Mouse (Mus musculus) left cerebral cortex, postnatal 36 days (tissue): ENCODE measurements at regions not wholly inside any gene's neighbourhood (a gene's known extent, or its start where the extent isn't known, plus 50 kb on each side); places are given as distances from the start of the nearest gene placed in this dataset.

Experiments used
- DNase-seq, 2 experiments: peaks; one replicate each; pipeline ENCODE4 v3.0.0; 2021 to 2022; ENCODE audit warnings: low spot score in 2 of 2, mixed read lengths in 1 of 2
- intact Hi-C: fragments of 180-260 bp; cut with DNase I; formaldehyde crosslinking; loops from one replicate; pipeline ENCODE4 v1.15.1; 2025

GRCm38 (mm10) chr16:47354279-47354678 lies 856.0 kb upstream of the Nectin3 start:
- DNase-seq = no peak
- intact Hi-C loops = no loop called here

GRCm38 (mm10) chr16:47394398-47394797 lies 889.1 kb upstream of the Dppa4 start:
- no peak for DNase-seq
- intact Hi-C loops = no loop called here

- DNase-seq = peak in 1 of 2 experiments; percentile 6
These were observed 876.5 kb upstream of the Dppa4 start for GRCm38 (mm10) chr16:47407067-47407466.

GRCm38 (mm10) chr16:47418680-47419252 lies 864.8 kb upstream of the Dppa4 start:
- no peak for DNase-seq
- intact Hi-C loops = no loop called here

More at GRCm38 (mm10) chr16:47407067-47407466, 876.5 kb upstream of the Dppa4 start:
- intact Hi-C loops = no loop called here

GRCm38 (mm10) chr16:47445083-47445482 lies 838.5 kb upstream of the Dppa4 start:
- no peak for DNase-seq
- intact Hi-C loops = no loop called here

- intact Hi-C loops = no loop called here
These were observed 808.0 kb upstream of the Dppa4 start for GRCm38 (mm10) chr16:47475441-47476081.

GRCm38 (mm10) chr16:47482071-47482470 lies 801.5 kb upstream of the Dppa4 start:
- DNase-seq = no peak
- intact Hi-C loops = no loop called here

More at GRCm38 (mm10) chr16:47475441-47476081, 808.0 kb upstream of the Dppa4 start:
- no peak for DNase-seq

- no peak for DNase-seq
- intact Hi-C loops = no loop called here
These were observed 795.0 kb upstream of the Dppa4 start for GRCm38 (mm10) chr16:47488525-47488924.

- intact Hi-C loops = no loop called here
- DNase-seq = no peak
These were observed 757.7 kb upstream of the Dppa4 start for GRCm38 (mm10) chr16:47525857-47526256.

- no peak for DNase-seq
- intact Hi-C loops = no loop called here
These were observed 756.9 kb upstream of the Dppa4 start for GRCm38 (mm10) chr16:47526613-47527012.

GRCm38 (mm10) chr16:47536524-47536923 lies 747.0 kb upstream of the Dppa4 start:
- intact Hi-C loops = no loop called here
- DNase-seq = no peak

- no peak for DNase-seq
These were observed 732.4 kb upstream of the Dppa4 start for GRCm38 (mm10) chr16:47551101-47551500.

GRCm38 (mm10) chr16:47568051-47568450 lies 715.5 kb upstream of the Dppa4 start:
- no peak for DNase-seq
- intact Hi-C loops = no loop called here

More at GRCm38 (mm10) chr16:47551101-47551500, 732.4 kb upstream of the Dppa4 start:
- intact Hi-C loops = no loop called here

GRCm38 (mm10) chr16:47599476-47599875 lies 684.1 kb upstream of the Dppa4 start:
- DNase-seq = no peak
- intact Hi-C loops = no loop called here
